Mouse (Mus musculus): Measurements from ENCODE around the gene Hspb1.

Gene Hspb1

DNA sequence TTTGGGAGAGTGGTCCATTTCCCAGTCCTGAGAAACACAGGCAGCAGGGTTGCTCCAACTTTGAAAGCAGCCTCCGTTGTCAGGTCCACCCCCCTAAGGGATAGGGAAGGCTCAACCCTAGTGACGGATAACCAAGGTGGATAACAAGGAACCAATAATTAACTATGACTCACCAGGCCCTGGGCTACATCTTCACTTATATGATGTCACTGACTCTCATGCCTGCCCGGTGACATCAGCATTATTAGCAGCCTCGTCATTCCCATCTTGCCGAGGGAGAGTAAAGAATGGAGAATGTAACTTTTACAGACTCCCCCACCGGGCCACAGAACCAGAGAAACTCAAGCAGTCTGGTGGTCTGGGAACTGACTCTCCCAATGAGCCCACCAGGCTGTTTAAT, 3.1 kb upstream of the Hspb1 start:
- DNase-seq (ENCODE audit: extremely low read depth, low read depth, low spot score), result no peak

DNA sequence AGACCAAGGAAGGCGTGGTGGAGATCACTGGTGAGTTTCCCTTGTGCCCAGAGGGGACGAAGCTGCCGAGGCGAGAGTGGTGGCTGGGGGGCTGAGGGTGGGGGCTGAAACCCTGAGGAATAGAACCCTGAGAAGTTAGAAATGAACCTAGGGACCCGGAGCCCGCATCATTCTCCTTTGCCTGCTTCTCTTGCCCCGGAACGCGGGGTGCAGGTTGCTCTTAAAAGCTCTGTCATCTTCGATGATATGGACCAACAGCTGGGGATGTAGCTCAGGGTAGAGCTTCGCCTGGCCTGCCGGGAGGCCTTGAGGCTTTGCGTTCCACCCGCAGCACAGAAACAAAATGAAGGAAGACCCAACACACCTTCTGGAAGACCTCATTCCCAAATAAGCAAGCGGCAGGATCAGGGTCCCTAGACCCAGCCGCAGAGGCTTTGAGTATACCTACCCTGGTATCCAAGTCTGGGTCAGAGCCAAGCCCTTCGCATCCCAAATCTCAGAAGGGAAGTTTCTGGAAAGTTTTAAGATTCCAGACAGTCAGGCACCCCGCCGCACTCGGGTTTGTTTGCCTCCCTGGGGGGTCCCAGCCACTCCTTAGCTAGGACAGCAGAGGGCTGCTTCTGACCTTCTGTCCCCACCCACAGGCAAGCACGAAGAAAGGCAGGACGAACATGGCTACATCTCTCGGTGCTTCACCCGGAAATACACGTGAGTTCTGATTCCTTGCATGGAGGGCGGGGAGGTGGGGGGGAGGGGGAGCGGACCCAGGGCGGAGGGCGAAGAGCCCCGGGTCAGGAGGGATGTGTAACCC, 891 bp downstream of the Hspb1 start:
- no peak for DNase-seq (ENCODE audit: extremely low read depth, low read depth, low spot score)

DNA sequence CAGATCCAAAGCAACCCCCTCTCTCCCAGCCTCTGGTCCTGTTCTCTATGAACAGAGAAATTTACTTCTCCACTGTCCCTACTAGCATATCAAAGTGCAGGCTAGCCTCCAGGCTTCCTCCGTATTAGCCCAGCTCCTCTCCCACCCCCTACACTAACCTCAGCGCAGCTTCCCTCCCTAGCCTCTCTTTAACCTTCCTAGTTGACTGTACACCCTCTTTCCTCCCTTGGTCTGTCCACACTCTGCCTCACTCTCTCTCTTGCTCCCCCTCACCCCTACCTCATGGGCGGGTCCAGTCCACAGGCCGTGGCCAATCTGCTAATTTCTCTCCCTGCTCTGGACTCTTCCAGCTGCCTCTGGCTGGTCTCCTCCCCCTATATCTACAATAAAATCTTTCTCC, 2.6 kb downstream of the Hspb1 start:
- no peak for DNase-seq (ENCODE audit: extremely low read depth, low read depth, low spot score)

DNA sequence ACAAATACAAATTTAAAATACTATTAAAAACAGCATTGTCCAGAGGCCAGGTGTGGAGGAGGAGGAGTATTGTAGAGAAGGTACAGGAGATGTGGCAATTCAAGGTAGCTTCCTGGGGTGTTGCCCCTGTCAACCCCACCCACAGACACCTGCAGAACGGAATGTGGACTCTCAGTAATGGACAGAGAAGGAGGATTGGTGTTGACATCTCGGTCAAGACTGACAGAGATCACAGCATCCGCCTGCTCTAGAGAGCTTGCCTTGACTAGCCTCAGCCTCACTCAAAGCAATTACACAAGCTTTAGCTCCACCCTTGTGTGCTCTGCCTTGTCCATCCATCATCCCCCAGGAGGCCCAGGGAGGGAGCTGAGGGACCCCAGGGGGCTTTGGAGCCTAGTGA, 3.2 kb downstream of the Hspb1 start:
- DNase-seq (ENCODE audit: extremely low read depth, low read depth, low spot score), result no peak

DNA sequence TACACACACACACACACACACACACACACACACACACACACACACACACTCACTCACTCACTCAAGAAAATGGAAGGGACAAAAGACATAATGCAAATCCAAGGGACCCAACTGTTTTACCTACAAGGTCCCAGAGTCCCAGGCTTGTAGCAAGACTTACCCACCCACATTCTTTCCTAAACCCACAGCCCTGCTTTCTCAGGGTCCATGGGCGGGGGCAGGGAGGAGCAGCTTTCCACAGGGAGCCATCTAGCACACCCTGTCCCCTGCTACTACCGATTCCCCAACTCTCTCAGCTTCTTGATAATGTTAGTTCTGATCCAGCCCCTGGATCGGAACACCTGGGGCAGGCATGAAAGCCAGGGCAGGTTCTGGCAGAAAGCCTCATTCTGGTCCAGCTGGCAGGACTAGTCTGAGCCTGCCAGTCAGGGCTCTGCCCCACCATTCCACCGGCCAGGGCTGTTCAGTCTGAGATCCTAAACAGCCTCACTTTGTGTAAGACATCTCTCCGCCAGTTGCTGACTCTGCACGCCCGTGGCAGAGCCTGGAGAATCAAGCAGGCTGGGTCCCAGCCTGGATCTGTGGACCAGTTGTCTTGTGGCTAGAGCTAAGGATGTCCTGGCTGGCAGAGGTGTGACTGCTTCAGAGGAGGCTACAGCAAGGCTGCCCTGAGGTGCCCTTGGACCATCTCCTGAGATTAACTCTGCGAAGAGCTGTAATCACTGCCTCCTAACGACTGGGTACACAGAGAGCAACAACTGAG, 5.1 kb downstream of the Hspb1 start:
- DNase-seq (ENCODE audit: extremely low read depth, low read depth, low spot score), result no peak

DNA sequence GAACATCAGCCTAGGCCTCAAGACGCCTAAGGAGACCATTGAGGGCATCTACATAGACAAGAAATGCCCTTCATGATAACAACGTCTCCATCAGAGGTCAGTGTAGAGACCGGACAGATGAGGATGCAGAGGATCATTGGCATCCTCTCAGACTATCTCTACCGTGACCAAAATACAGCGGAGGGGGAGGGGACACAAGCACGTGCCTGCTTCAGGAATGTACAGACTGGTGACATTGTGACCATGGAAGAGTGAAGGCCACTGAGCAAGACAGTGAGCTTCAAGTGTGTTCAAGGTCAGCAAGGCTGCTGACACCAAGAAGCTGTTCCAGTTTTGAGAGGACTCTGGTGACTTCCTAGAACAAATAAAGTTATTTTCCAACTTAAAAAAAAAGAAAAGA, 7.2 kb downstream of the Hspb1 start:
- no peak for DNase-seq (ENCODE audit: extremely low read depth, low read depth, low spot score)

DNA sequence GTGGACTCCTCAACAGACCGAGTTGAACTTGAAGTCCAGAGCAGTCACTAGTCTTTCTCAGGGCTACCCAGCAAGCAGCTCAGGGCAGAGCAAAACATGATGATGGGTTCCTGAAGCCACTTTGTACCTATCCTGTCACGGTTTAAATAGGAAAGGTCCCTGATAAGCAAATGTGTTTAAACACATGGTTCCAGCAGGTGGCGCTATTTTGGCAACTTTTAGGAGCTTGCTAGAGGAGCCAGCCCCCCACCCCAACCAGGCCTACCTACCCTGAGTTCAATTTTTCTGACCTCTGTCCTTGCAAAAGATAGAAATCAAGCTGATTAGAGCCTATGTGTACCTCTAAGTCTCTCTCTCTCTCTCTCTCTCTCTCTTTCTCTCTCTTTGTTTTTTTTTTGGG, 10.3 kb downstream of the Hspb1 start:
- DNase-seq (ENCODE audit: extremely low read depth, low read depth, low spot score), result no peak

DNA sequence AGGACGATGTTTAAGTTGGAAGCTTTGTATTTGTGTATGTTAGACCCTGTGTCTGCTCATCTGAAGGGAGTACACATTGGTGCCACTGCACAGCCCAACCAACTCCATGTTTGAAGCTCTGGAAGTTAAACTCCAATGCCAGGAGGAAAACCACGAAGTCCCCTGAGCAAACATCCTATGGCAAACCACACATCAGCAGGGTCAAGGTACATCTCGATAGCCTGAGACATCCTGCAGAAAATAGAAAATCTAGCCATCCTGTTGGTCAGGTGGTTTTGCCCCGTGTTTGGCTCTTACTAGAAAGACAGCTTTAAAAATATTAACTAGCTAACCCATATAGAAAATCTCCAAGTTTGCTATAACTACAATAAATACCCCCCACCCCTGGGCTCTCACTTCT, 11.3 kb downstream of the Hspb1 start:
- no peak for DNase-seq (ENCODE audit: extremely low read depth, low read depth, low spot score)

DNA sequence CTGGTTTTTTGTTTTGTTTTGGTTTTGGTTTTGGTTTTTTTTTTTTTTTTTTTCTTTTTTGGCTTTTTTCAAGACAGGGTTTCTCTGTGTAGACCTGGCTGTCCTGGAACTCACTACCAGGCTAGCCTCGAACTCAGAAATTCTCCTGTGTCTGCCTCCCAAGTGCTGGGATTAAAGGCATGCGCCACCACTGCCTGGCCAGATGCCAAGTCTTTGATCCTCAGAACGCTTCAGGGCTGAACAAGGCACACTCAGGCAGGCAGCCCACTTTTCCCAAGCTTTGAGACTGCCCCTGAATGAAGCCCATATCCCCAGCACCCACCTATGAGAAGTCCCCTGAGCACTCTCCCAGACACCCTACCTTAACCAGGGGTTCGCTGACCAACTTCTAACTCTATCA, 12.1 kb downstream of the Hspb1 start:
- DNase-seq (ENCODE audit: extremely low read depth, low read depth, low spot score), result no peak

DNA sequence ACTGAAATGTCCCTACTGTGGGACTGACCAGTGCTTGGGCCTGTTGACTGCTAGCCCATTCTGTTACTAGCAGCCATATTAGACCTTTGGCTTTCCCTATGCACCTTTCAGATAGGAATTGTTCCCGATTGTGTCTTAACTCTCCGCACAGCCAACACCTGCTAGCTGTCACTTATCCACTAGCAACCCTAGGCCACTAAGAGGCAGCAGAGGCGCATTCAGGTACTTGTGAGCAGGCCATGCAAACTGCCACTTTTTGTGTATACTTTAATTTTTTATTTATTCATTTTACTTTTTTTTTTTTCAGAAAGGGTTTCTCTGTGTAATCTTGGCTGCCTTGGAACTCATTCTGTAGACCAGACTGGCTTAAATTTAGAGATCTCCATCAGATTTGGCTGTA, 13.0 kb downstream of the Hspb1 start:
- no peak for DNase-seq (ENCODE audit: extremely low read depth, low read depth, low spot score)

DNA sequence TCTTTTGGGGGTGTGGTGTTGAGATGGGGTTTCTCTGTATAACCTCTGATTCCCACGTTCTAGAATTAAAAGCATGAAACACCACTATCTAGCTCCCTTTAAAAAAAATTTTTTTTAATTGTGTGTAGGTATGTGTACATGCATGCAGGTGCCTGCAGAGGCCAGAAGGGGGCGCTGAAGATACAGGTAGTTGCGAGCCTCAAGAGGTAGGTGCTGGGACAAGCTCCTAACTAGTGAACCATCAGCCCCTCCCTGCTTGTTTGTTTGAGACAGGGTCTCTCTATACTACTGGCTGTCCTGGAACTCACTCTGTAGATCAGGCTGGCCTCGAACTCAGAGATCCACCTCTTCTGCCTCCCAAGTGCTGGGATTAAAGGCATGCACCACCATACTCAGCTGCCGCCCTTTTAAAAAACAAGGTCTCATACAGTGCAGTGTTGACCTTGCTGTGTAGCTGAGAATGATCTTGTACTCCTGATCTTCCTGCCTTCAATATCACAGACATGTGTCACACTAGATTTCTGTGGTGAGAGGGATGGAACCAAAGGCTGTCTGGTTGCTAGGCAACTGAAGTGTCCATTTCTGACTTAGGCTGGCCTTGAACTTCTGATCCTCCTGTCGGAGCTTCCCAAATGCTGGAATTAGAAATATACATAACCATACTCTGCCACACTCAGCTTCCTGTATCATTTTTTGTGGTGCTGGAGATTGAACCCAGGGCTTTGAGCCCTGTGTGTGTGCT, 13.8 kb downstream of the Hspb1 start:
- no peak for DNase-seq (ENCODE audit: extremely low read depth, low read depth, low spot score)

DNA sequence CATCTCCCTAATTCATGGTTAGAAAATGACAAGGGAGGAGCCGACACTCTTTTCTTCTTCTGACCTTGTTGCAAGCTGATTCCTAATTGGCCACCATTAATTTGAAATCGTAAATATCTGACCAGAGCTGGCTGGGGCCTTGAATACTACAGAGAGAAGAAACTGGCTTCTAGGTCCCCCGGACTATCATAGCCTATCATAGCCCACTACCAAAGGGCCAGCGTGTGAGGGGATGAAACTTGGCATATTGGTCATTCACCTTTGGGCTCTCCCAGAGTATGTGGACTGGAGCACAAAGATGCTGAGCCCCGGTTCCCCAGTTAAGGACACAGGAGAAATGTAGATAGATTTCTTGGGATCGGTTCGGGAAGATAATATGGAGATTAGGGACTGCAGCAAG, 15.3 kb downstream of the Hspb1 start:
- DNase-seq (ENCODE audit: extremely low read depth, low read depth, low spot score), result no peak

DNA sequence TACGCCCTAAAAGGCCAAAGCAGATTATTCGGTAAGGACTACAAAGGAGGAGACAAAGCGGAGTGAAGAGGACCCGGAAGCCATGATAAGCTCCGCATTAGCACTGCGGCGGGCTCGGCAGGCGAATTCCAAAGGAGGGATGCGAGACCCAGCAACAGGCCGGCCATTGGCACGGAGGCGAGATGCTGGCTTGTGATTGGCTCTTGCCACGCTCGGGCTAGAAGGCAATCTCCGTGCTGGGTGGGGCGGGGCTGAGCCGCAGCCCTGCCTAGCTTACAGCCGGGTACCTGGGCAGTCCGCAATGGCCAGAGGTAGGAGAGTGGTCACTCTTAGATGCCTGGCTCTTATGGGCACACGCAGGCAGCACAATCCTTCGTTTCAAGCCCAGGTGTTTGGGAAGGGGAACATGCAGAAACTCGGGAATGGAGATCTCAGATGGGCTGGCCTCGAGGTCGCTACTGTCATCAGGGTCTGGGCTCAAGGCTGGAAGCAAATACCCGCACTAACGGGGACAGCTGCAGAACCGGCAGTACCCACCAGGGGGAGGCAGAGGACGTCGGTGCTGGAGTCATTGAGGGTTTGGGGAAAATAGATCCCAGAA, 15.9 kb downstream of the Hspb1 start:
- no peak for DNase-seq (ENCODE audit: extremely low read depth, low read depth, low spot score)

DNA sequence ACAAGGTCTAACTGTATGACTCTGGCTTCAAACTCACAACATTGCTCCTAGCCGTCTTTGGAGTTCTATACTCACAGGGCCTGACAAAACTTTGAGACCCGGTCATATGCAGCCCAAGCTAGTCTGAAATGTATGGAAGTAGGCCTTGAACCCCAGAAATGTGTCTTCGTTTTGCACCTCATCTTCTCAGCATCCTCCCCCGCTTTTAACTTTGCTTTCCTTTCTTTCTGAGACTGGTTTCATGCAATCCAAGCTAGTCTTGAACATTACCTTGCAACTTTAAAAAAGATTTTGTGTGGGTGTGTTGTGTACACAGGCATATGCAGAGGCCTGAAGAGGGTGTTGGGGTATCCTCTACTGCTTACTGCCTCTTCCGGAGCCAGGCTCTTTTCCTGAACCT, 16.5 kb downstream of the Hspb1 start:
- DNase-seq (ENCODE audit: extremely low read depth, low read depth, low spot score), result no peak

DNA sequence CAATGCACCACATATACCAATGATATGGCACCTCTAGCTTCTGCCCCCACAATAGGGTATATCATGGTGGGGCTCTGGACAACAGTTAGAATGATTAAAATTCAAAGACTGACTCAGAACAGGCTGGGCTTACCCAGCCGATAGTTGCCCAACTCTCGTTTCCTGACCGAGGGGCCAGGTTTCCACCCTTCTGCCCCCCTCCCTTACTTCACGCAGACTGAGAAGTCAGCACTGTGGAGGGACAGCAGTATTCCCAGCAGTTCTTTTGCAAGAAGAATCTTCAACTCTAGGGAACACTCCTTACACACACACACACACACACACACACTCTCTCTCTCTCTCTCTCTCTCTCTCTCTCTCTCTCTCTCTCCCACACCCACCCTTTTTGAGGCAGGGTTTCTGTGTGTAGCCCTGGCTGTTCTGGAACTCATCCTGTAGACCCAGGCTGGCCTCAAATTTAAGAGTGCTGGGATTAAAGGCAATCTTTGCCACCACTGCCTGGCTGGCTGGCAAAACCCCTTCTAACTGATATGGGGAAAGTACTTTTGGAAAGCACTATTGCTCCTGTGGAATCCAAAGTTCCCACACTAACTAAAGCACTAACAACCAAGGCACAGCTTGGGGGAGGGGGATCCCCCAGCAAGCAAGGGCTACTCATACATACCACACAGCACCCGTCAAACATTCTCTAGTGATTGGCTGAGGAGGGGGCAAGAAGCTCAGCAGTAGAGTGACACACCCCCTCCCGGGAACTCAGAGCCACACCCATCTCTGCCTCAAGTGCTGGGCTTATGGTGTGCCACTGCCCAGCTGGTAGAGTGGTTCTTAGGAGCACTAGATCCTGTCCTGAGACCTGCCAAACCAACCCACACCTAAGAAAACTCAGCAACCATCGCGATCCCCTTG, 17.9 kb downstream of the Hspb1 start:
- no peak for DNase-seq (ENCODE audit: extremely low read depth, low read depth, low spot score)

DNA sequence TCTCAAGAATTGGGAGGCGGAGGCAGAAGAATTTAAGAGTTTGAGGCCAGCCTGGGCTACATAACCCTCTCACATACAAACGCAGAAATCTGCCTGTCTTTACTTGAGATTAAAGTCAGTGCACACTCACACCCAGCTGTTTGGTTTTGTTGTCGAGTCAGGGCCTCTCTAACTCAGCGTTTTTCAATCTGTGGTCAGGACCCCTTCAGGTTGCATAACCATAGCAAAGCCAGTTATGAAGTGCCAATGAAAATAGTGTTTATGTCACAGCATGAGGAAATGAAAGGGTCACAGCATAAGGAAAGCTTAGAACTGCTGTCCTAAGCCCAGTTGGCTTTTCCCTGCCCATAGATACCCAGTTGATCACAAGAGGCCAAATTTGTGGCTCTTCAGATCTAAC, 19.1 kb downstream of the Hspb1 start:
- DNase-seq (ENCODE audit: extremely low read depth, low read depth, low spot score), result no peak

DNA sequence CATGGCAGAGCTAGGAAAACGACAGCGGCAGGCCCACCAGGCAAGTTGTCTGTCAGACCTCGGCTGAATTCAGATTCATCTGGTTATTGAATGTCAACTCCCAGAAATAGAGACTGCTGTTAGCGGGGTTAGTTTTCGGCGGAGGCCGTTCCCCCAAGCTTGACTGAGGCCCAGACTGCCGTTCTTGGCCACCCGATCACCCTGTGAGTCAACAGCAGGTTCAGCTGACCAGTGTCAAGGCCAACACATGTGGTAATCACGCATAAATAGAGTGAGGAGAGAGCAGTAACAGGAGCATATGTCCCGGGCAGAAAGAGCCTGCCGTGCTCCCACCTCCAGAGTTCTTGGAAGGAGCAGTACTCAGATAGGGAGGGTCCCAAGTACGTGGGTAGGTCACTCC, 19.5 kb downstream of the Hspb1 start:
- no peak for DNase-seq (ENCODE audit: extremely low read depth, low read depth, low spot score)

DNA sequence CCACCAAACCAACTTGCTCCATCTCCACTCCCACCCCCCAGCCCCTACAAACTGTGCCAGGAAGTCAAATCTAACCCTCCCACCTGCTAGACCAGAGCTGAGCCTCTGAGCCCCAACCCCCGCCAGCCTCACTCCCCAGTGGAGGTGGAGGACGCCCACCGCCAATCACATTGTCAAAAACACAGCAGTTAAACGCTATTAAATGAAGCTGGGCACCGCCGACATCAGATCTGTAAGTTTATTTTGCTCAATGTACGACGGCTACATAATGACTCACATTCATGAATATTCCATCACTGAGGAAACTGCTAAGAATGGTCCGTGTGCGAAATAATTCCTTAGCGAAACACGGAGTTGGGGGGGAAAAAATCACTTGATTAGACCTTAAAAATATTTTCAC, 20.5 kb downstream of the Hspb1 start:
- DNase-seq (ENCODE audit: extremely low read depth, low read depth, low spot score), result no peak

DNA sequence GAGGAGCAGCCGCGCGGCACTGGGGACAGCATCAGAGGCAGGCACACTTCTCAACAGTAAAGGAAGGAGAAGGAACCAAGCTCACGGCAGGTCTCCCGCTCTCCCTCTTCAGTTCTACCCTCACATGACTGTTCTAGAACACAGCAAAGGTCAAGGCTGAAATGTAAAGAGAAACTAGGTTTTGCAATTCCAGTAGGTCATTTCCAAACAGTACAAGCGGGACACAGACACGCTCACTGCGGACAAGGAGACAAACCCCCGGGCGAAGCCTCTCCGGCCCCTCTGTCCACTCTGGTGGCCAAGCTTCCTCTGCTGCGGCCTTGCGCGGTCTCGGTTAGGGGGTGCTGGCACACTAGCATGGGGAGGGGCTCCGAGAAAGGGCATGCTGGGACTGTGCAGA, 21.3 kb downstream of the Hspb1 start:
- no peak for DNase-seq (ENCODE audit: extremely low read depth, low read depth, low spot score)

DNA sequence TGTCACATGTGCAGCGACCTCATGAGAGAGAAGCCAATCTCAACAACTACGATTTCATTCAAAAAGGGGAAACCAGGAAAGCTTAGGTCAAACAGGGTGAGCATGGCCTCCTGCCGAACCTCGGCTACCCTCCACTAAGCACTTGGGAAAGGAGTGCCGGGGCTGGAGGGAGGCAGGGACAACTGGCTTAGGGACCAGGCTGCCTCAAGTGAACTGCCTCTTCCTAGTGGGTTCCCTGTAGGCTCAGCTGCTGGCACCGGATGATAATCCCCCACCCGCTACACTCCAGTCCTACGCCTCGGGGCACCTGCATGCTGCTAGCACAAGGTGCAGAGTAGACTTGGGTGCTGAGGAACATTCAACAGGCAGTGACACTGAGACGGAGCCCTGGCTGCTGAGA, 21.9 kb downstream of the Hspb1 start:
- DNase-seq (ENCODE audit: extremely low read depth, low read depth, low spot score), result no peak

DNA sequence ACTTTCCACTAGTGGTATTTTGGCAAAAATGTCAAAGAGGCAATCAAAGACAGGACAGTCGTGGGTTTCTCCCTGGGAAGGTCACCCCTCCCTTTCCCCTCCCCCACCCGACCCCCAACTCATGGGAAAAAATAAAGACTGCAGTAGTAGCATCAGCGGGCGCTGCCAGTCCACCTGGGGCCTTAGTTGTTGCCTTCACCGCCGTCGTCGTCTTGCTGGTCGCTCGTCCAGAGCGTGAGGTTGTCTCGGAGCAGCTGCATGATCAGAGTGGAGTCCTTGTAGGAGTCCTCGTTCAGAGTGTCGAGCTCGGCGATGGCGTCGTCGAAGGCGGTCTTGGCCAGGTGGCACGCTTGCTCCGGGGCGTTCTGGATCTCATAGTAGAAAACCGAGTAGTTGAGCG, 23.1 kb downstream of the Hspb1 start:
- DNase-seq (ENCODE audit: extremely low read depth, low read depth, low spot score), result no peak
